Mouse (Mus musculus) liver, embryonic 13.5 days (tissue): ENCODE measurements at regions not wholly inside any gene's neighbourhood (a gene's known extent, or its start where the extent isn't known, plus 50 kb on each side); places are given as distances from the start of the nearest gene placed in this dataset.

Experiments
- ATAC-seq: fragments of 200-750 bp; cut with Nextera tagmentation; 2 replicates; pipeline ENCODE4 v1.8.0; 2017; ENCODE audit warnings: low read depth, mild to moderate bottlenecking, moderate number of reproducible peaks, moderate library complexity
- DNase-seq: peaks from one replicate; pipeline ENCODE4 v3.0.0; 2022
- H3K27ac ChIP-seq: fragments of 300-500 bp; sonication (generic); 2 replicates; pipeline ENCODE4 v1.5.1; 2015; ENCODE audit warnings: moderate library complexity, mild to moderate bottlenecking, inconsistent platforms
- H3K27me3 ChIP-seq: fragments of 300-500 bp; sonication (generic); 2 replicates; pipeline ENCODE4 v1.6.1; 2015; ENCODE audit warnings: mild to moderate bottlenecking, inconsistent platforms
- H3K36me3 ChIP-seq: fragments of 300-500 bp; sonication (generic); 2 replicates; pipeline ENCODE4 v1.6.1; 2015; ENCODE audit warnings: mild to moderate bottlenecking, inconsistent platforms
- H3K4me1 ChIP-seq: fragments of 300-500 bp; sonication (generic); replicated peaks from 2 replicates; pipeline ENCODE4 v1.6.1; 2015; ENCODE audit warnings: inconsistent platforms
- H3K4me2 ChIP-seq: fragments of 300-500 bp; sonication (generic); 2 replicates; pipeline ENCODE4 v1.6.1; 2015; ENCODE audit warnings: inconsistent platforms, mild to moderate bottlenecking, moderate library complexity
- H3K4me3 ChIP-seq: fragments of 300-500 bp; sonication (generic); replicated peaks from 2 replicates; pipeline ENCODE4 v1.5.1; 2015; ENCODE audit warnings: mild to moderate bottlenecking, inconsistent platforms
- H3K9ac ChIP-seq: fragments of 300-500 bp; sonication (generic); 2 replicates; pipeline ENCODE4 v1.6.1; 2015; ENCODE audit warnings: mild to moderate bottlenecking, inconsistent platforms
- H3K9me3 ChIP-seq: fragments of 300-500 bp; sonication (generic); replicated peaks from 2 replicates; pipeline ENCODE4 v1.6.1; 2016; ENCODE audit warnings: inconsistent platforms
- WGBS: fragments of 180-500 bp; shearing (Covaris S2); methylation state at CpG from one replicate; pipeline ENCODE4 v1.1.7; 2015; ENCODE audit not compliant: insufficient replicate concordance; 5-methylcytosine and 5-hydroxymethylcytosine counted together

DNA sequence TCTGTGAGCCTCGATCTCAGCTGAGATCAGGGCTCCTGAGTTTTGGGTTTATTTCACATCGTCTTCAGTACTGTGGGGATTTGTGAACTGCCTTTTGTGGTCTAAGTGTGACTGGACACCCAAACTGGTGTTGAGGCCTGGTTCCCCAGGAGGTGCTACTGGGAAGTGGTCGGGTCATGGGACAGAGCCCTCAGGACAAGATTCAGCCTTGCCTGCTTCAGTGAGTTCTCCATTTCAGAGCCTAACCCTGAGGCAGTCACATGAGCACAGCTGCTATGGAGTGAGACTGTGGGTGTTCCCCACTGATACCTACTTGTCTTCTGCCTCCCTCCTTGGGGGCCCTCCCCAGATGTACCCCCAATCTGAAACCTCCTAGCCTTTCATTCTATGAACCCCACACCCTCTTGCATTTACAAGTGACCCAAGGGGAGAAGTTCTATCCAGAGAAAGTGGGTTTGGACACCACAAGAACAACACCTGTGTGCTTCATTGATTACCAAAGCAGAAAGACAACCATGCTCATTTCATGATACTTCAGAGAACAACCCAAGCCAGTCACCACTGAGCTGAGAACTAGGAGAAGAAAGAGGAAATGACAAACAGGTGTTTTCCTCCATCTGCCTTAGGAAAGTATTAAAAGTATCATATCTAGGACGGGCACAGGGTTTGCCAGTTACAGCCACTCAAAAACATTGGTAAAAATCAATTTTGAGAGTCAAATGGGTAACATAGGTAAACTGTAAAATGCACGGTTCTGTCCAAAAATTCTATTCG, 255.8 kb downstream of the Tle3 start:
- no peak for ATAC-seq
- no peak for DNase-seq
- H3K27me3 ChIP-seq = no peaks in the 10 kb centered on the region; the same call in 1 of the 2 replicates
- no peak overlapping the region for H3K4me3 ChIP-seq
- H3K27ac ChIP-seq = no peak overlapping the region
- 50% methylated on average over 6 of the region's 6 CpGs for WGBS
- no peaks in the 10 kb centered on the region for H3K36me3 ChIP-seq
- H3K4me1 ChIP-seq = no peaks in the 10 kb centered on the region
- H3K9ac ChIP-seq = no peak overlapping the region
- H3K9me3 ChIP-seq = no peaks in the 10 kb centered on the region
- H3K4me2 ChIP-seq = no peak overlapping the region

GRCm38 (mm10) chr9:61622933-61623332, 250.8 kb downstream of the Tle3 start:
- ATAC-seq = no peak
- WGBS = 47% methylated on average over 7 of the region's 7 CpGs

GRCm38 (mm10) chr9:61621939-61622338, 249.8 kb downstream of the Tle3 start:
- Histone ChIP-seq H3K27me3 (no peaks in the 10 kb centered on the region), H3K27ac (no peak overlapping the region), H3K4me1 (no peaks in the 10 kb centered on the region), H3K4me3 (no peak overlapping the region), H3K9ac (no peak overlapping the region), H3K9me3 (no peaks in the 10 kb centered on the region), H3K36me3 (no peaks in the 10 kb centered on the region), H3K4me2 (no peak overlapping the region)
- 49% methylated on average over 5 of the region's 5 CpGs for WGBS
- ATAC-seq (no peak), DNase-seq (no peak)

More at GRCm38 (mm10) chr9:61622933-61623332, 250.8 kb downstream of the Tle3 start:
- Histone ChIP-seq H3K36me3 (no peaks in the 10 kb centered on the region), H3K9me3 (no peaks in the 10 kb centered on the region), H3K27me3 (no peaks in the 10 kb centered on the region; the same call in 1 of the 2 replicates), H3K4me1 (no peaks in the 10 kb centered on the region), H3K4me3 (no peak overlapping the region), H3K4me2 (no peak overlapping the region), H3K9ac (no peak overlapping the region), H3K27ac (no peak overlapping the region)
- no peak for DNase-seq

DNA sequence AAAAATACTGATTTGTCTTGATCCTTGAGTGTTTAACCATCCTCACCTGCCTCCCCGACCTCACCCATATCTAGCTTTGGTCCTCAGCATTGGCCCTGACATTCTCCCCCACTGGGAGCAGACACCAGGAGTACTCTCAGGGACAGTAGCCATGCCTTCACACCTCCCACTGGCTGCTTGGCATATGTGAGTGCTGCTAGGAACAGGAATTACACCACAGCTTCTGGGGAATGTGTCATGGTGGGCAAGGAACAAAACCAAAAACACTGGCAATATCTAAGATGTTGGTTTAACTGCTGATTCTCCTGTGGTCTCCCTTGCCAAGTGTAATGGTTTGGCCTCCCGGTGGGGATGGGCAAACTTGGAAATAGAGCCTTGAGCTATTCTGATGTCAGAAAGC, 248.6 kb downstream of the Tle3 start:
- no peaks in the 10 kb centered on the region for H3K27me3 ChIP-seq
- no peak overlapping the region for H3K4me3 ChIP-seq
- no peak overlapping the region for H3K27ac ChIP-seq
- WGBS = 43% methylated on average over 2 of the region's 2 CpGs
- H3K9ac ChIP-seq = no peak overlapping the region
- ATAC-seq (no peak), DNase-seq (no peak)
- no peaks in the 10 kb centered on the region for H3K9me3 ChIP-seq
- H3K4me1 ChIP-seq = no peaks in the 10 kb centered on the region
- no peaks in the 10 kb centered on the region for H3K36me3 ChIP-seq
- H3K4me2 ChIP-seq = no peak overlapping the region

DNA sequence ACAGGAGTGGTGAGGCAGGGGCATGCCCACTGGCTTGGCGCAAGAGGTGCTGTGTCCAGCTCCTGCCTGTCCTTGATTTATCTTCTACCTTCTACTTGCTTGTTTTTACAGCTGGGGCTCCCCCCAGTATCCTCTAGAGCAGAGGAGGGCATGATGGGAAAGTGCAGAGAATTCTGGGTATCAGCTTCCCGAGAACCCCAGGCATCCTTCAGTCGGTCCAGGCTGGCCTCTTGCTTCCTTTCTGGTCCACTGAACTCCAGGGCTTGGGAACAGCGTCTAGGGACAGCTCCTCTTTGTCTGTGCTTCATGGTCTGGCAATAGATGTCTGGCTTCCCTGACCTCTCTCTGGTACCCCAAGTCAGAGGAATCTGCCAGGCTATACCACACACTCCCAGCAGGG, 247.9 kb downstream of the Tle3 start:
- H3K4me2 ChIP-seq = no peak overlapping the region
- no peaks in the 10 kb centered on the region for H3K27me3 ChIP-seq
- 53% methylated on average over 4 of the region's 4 CpGs for WGBS
- H3K4me1 ChIP-seq = no peaks in the 10 kb centered on the region
- no peaks in the 10 kb centered on the region for H3K9me3 ChIP-seq
- H3K36me3 ChIP-seq = no peaks in the 10 kb centered on the region
- DNase-seq (no peak), ATAC-seq (no peak)
- H3K27ac ChIP-seq = no peak overlapping the region
- no peak overlapping the region for H3K4me3 ChIP-seq
- H3K9ac ChIP-seq = no peak overlapping the region

DNA sequence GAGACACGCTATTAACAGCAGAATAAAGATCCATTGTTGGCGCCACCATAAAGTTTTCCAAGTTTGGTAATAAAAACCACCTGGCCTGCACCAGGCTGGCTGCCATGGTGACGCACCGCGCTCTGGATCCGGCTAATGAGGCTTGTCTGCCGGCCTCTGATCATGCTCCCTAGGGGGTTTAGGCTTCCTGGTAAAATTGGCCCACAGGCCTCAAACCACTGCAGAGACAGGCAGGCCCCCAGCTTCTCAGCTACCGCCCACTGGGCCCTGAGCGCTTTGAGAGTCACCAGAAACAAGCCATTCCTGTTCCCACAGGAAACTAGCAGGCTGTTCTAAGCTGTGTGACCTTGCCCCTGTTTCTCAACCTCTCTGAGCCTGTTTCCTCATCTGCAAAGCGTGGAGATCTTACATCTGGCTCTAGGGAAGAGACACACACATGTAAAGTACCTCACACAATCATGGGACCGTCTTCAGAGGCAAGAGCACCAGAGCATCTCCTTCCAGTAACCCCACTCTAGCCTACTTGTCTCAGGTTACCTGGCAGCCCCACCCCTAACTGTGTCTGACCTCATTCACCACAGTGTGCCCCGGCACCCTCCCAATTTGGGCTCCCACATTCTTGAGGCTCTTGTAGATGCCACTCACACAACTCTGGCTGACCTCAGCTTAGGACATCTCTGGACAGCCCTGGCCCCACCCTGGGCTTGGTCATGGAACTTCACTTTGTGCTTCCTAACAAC, 246.5 kb downstream of the Tle3 start:
- Histone ChIP-seq H3K4me1 (no peaks in the 10 kb centered on the region), H3K4me2 (no peak overlapping the region), H3K4me3 (no peak overlapping the region), H3K27me3 (no peaks in the 10 kb centered on the region), H3K9ac (no peak overlapping the region), H3K9me3 (no peaks in the 10 kb centered on the region), H3K36me3 (no peaks in the 10 kb centered on the region), H3K27ac (no peak overlapping the region)
- no peak for DNase-seq
- WGBS = 52% methylated on average over 12 of the region's 12 CpGs
- ATAC-seq = no peak

- WGBS = 72% methylated on average over 8 of the region's 8 CpGs
- ATAC-seq (no peak), DNase-seq (no peak)
- Histone ChIP-seq H3K4me1 (no peaks in the 10 kb centered on the region), H3K27ac (no peak overlapping the region), H3K4me3 (no peak overlapping the region), H3K9ac (no peak overlapping the region), H3K36me3 (no peaks in the 10 kb centered on the region), H3K9me3 (no peaks in the 10 kb centered on the region), H3K4me2 (no peak overlapping the region), H3K27me3 (no peaks in the 10 kb centered on the region)
These were observed 245.8 kb downstream of the Tle3 start for GRCm38 (mm10) chr9:61617979-61618378.

GRCm38 (mm10) chr9:61615556-61615955, 243.4 kb downstream of the Tle3 start:
- H3K27me3 ChIP-seq = peaks cover 6% of the 10 kb centered on the region; the same call in 1 of the 2 replicates
- H3K4me1 ChIP-seq = no peaks in the 10 kb centered on the region
- H3K9me3 ChIP-seq = no peaks in the 10 kb centered on the region
- no peaks in the 10 kb centered on the region for H3K36me3 ChIP-seq
- no peak overlapping the region for H3K9ac ChIP-seq
- DNase-seq = no peak
- H3K4me3 ChIP-seq = no peak overlapping the region
- no peak overlapping the region for H3K4me2 ChIP-seq
- 56% methylated on average over 4 of the region's 4 CpGs for WGBS
- H3K27ac ChIP-seq = no peak overlapping the region
- ATAC-seq = no peak

- Histone ChIP-seq H3K27me3 (peaks cover 6% of the 10 kb centered on the region; the same call in 1 of the 2 replicates), H3K4me3 (no peak overlapping the region), H3K9me3 (no peaks in the 10 kb centered on the region), H3K9ac (no peak overlapping the region), H3K36me3 (no peaks in the 10 kb centered on the region), H3K4me1 (no peaks in the 10 kb centered on the region), H3K27ac (no peak overlapping the region), H3K4me2 (no peak overlapping the region)
- 54% methylated on average over 5 of the region's 5 CpGs for WGBS
- ATAC-seq = no peak
- no peak for DNase-seq
These were observed 235.4 kb downstream of the Tle3 start for GRCm38 (mm10) chr9:61607576-61607975.

DNA sequence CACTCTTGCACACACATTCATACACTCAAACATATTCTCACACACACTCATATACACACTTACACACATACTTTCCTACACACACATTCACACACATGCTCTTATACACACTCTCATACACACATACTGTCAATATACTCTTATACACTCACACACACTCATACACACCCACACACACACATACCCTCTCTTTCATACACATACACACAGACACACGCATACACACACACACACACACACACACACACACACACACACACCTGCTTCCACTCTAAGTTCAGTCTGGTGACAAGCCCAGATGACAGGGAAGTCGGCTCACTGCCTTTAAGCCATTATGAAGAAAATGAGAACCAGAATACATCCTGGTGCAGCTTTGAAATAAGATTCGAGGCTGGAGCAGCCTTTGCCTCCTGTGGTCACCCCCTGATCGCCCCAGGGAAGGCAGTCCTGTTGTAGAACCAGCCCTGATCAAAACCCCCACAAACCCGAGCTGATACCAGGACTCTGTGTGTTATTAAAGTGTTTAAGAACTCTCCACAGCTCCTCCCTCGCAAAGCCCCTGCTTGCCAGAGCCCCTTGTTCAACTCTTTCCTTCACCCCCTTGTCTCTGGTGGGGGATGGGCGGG, 230.3 kb downstream of the Tle3 start:
- Histone ChIP-seq H3K27ac (no peak overlapping the region), H3K4me1 (no peaks in the 10 kb centered on the region), H3K9ac (no peak overlapping the region), H3K9me3 (no peaks in the 10 kb centered on the region), H3K4me3 (no peak overlapping the region), H3K27me3 (peaks cover 2% of the 10 kb centered on the region; the same call in 1 of the 2 replicates), H3K36me3 (no peaks in the 10 kb centered on the region), H3K4me2 (no peak overlapping the region)
- ATAC-seq (no peak), DNase-seq (no peak)
- 41% methylated on average over 7 of the region's 7 CpGs for WGBS

GRCm38 (mm10) chr9:61601911-61602310, 229.7 kb downstream of the Tle3 start:
- Histone ChIP-seq H3K4me3 (no peak overlapping the region), H3K27ac (no peak overlapping the region), H3K36me3 (no peaks in the 10 kb centered on the region), H3K4me1 (no peaks in the 10 kb centered on the region), H3K4me2 (no peak overlapping the region), H3K9ac (no peak overlapping the region), H3K27me3 (peaks cover 8% of the 10 kb centered on the region; the same call in 1 of the 2 replicates), H3K9me3 (no peaks in the 10 kb centered on the region)
- DNase-seq (no peak), ATAC-seq (no peak)
- WGBS = 65% methylated on average over 6 of the region's 6 CpGs
